In genomic region chr5:36025076-36025475, GRCm38 (mm10) we compare ENCODE assay signal across 14 mouse cellular contexts.
"Had no signal": no experiment of that assay in that cellular context is flagged by ENCODE, and none has a peak within 500 bp of the region (broad histone marks: within the 10 kb centered on the region; RNA-seq: fewer than 3 reads in every experiment).

No protein-coding gene starts in this region.

- H3K4me2 ChIP-seq: lung, embryonic 14.5 days; midbrain, embryonic 13.5 days; midbrain, embryonic 15.5 days; neural tube, embryonic 12.5 days; stomach, embryonic 15.5 days had no signal

- H3K27ac ChIP-seq: macrophage; midbrain, embryonic 13.5 days; midbrain, embryonic 15.5 days; neural tube, embryonic 12.5 days; stomach, embryonic 15.5 days; stomach, postnatal 0 days had no signal

- H3K9me3 ChIP-seq: midbrain, embryonic 13.5 days; midbrain, embryonic 15.5 days; neural tube, embryonic 12.5 days; stomach, embryonic 15.5 days had no signal

- DNase-seq: lung, adult 18-20 months; lung, embryonic 14.5 days; lung, postnatal 10 days; right cerebral cortex, postnatal 14 days; thymus, adult 18-20 months; thymus, postnatal 14 days; thymus, postnatal 36 days had no signal

- H3K36me3 ChIP-seq: midbrain, embryonic 15.5 days; neural tube, embryonic 12.5 days; stomach, embryonic 15.5 days had no signal

- H3K4me3 ChIP-seq: megakaryocyte, embryonic 14.5 days; midbrain, embryonic 13.5 days; midbrain, embryonic 15.5 days; neural tube, embryonic 12.5 days; stomach, embryonic 15.5 days had no signal

- ATAC-seq: midbrain, embryonic 13.5 days; midbrain, embryonic 15.5 days had no signal

- H3K27me3 ChIP-seq: midbrain, embryonic 13.5 days; midbrain, embryonic 15.5 days; neural tube, embryonic 12.5 days; stomach, embryonic 15.5 days had no signal

- H3K9ac ChIP-seq: lung, embryonic 14.5 days; midbrain, embryonic 15.5 days; neural tube, embryonic 12.5 days; stomach, embryonic 15.5 days had no signal

- H3K4me1 ChIP-seq: megakaryocyte, embryonic 14.5 days; midbrain, embryonic 15.5 days; neural tube, embryonic 12.5 days; stomach, embryonic 15.5 days had no signal
